Mouse (Mus musculus) heart, postnatal 0 days (tissue): ENCODE results near the gene Wbp1l.

ENCODE experiments used
- CTCF ChIP-seq: IDR thresholded peaks from 2 replicates; pipeline ENCODE4 v1.5.1; 2016; ENCODE audit warnings: antibody characterized with exemption, control low read depth, low read depth
- EP300 ChIP-seq: IDR thresholded peaks from 2 replicates; pipeline ENCODE4 v1.6.1; 2016; ENCODE audit warnings: antibody characterized with exemption, low read depth

DNA sequence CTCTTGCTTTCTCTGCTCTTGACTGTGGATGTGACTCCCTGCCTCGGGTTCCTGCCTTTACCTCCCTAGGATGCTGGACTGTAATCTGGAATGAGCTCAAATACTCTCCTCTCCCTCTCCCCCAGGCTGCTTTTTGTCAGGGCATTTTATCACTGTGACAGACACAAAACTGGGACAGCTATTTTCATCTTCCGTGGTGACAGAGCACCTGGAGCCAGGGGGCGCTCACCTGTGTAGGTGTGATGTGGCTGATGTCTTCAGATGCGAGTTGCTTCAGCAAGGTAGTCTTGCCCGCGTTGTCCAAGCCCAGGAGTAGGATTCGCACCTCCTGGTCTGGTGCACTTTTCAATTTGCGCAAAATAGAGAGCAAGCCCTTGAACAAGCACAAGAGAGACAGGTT is 40.9 kb upstream of the Wbp1l start:
- TF ChIP-seq CTCF (no peak), EP300 (no peak)
